Mouse (Mus musculus) lung, embryonic 16.5 days (tissue): ENCODE data around the gene AW822073. TPM values are rescaled to one million over a fixed set of nuclear protein-coding genes. Genes with fewer than 3 reads are reported as not detected.
"Not testable (repeated sequence)": the region's sequence is repeated elsewhere in the genome, so short reads cannot be mapped to it uniquely, and the experiment has no call there.

Experiments used
- ATAC-seq: fragments of 200-750 bp; cut with Nextera tagmentation; 2 replicates; pipeline ENCODE4 v1.8.0; 2017; ENCODE audit warnings: low read depth, mild to moderate bottlenecking, moderate library complexity
- H3K27ac ChIP-seq: fragments of 300-500 bp; sonication (generic); 2 replicates; pipeline ENCODE4 v1.5.1; 2014; ENCODE audit warnings: mild to moderate bottlenecking, control low read depth, low read length
- H3K27me3 ChIP-seq: fragments of 300-500 bp; sonication (generic); 2 replicates; pipeline ENCODE4 v1.6.1; 2014; ENCODE audit warnings: low read depth, low read length, mixed read lengths; ENCODE audit not compliant: control insufficient read depth, insufficient read depth
- H3K36me3 ChIP-seq: fragments of 300-500 bp; sonication (generic); 2 replicates; pipeline ENCODE4 v1.6.1; 2014; ENCODE audit warnings: low read length; ENCODE audit not compliant: control insufficient read depth, insufficient read depth
- H3K4me1 ChIP-seq: fragments of 300-500 bp; sonication (generic); replicated peaks from 2 replicates; pipeline ENCODE4 v1.6.1; 2014; ENCODE audit warnings: low read length, mixed read lengths; ENCODE audit not compliant: control insufficient read depth, insufficient read depth
- H3K4me2 ChIP-seq: fragments of 300-500 bp; sonication (generic); 2 replicates; pipeline ENCODE4 v1.6.1; 2014; ENCODE audit warnings: low read depth, low read length, control low read depth
- H3K4me3 ChIP-seq: fragments of 300-500 bp; sonication (generic); 2 replicates; pipeline ENCODE4 v1.5.1; 2014; ENCODE audit warnings: mild to moderate bottlenecking, low read length, control low read depth
- H3K9ac ChIP-seq: fragments of 300-500 bp; sonication (generic); 2 replicates; pipeline ENCODE4 v1.6.1; 2014; ENCODE audit warnings: low read length, control low read depth
- H3K9me3 ChIP-seq: fragments of 300-500 bp; sonication (generic); 2 replicates; pipeline ENCODE4 v1.6.1; 2016; ENCODE audit warnings: low read length; ENCODE audit not compliant: control insufficient read depth
- WGBS: fragments of 180-500 bp; shearing (Covaris S2); extraction: QIAGEN DNeasy Blood & Tissue Kit; methylation state at CpG from one replicate; pipeline ENCODE4 v1.1.7; 2014; 5-methylcytosine and 5-hydroxymethylcytosine counted together
- polyA plus RNA-seq: library from polyadenylated mRNA; unstranded; fragments of >200 nt; fragmentation: Nextera tagmentation; extraction: Ambion mirVana; gene quantifications from 2 replicates; pipeline ENCODE4 v1.2.1, GENCODE M21; 2015

The AW822073 gene
- polyA plus RNA-seq, 1 experiment from 2014 or later: not detected

DNA sequence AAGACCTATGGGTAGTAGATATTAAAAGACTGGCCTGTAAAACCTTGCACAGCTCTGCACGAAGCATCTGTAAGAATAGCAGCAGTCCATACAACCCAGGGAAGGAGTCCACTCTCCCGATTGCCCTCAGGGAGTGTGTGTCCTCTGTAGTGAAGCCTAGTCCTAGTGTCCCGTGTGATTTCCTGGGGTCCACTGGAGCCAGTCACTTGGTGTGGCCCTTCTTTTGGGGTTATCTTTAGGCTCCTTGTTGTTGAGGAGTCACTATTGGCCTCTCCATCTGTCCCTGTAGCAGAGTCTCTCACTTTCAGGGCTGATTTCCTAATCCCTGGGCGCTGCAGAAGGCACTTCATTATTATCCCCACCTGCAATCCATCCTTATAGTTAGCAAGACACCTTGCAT, 10.3 kb upstream of the AW822073 start:
- not testable (repeated sequence) for H3K27ac ChIP-seq, ATAC-seq, H3K27me3 ChIP-seq, H3K36me3 ChIP-seq, H3K4me1 ChIP-seq, H3K9ac ChIP-seq, H3K4me2 ChIP-seq, H3K4me3 ChIP-seq
- peaks cover 12% of the 10 kb centered on the region for H3K9me3 ChIP-seq
- 81% methylated on average over 4 of the region's 4 CpGs for WGBS

DNA sequence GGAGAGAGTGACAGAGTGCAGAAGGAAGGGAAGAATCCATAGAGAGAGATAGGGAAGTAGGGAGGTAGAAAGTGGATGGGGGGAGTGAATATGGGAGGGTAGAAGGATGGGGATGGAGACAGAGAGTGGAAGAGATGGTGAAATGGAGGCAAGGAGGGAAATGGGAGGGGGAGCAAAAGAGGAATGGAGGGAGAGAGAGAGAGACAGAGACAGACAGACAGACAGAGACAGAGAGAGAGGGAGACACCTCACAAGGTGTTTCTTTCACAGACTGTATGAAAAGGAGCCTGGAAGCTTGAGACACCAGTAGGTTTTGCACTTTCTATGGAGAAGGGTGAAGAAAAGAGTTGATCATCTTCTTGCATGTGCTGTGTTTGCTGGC, 9.0 kb upstream of the AW822073 start:
- H3K9ac ChIP-seq, H3K4me1 ChIP-seq, H3K4me2 ChIP-seq, ATAC-seq, H3K4me3 ChIP-seq, H3K27me3 ChIP-seq, H3K36me3 ChIP-seq, H3K27ac ChIP-seq: not testable (repeated sequence)
- peaks cover 12% of the 10 kb centered on the region for H3K9me3 ChIP-seq

- 76% methylated on average over 9 of the region's 10 CpGs for WGBS
- H3K4me1 ChIP-seq, H3K27ac ChIP-seq, H3K4me3 ChIP-seq, H3K9ac ChIP-seq, H3K36me3 ChIP-seq, H3K27me3 ChIP-seq, H3K4me2 ChIP-seq: not testable (repeated sequence)
- peak; percentile 47 for ATAC-seq
- peaks cover 12% of the 10 kb centered on the region for H3K9me3 ChIP-seq
Observed at GRCm38 (mm10) chr10:58233054-58233739, 8.5 kb upstream of the AW822073 start.

DNA sequence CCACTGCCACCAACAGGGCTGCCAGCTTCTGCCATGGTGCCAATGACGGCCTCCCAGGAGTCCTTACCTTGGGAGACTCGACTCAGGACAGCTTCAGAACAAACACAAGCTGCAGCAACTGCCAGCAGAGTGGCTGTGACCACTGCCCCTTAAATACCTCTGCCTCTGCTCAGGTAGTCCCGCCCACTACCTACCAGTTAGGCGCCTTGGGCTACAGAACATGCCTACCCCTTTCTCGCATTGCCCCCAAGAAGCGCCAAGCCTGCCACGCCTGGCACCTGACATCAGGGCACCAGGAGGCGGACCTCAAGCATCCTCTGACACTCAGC, 7.9 kb upstream of the AW822073 start, which contains the start of gene Duxf3:
Gene Duxf3 (minus strand): TSS at position 35 of the 329 bp plus-strand sequence.
- peak; percentile 50 for ATAC-seq

DNA sequence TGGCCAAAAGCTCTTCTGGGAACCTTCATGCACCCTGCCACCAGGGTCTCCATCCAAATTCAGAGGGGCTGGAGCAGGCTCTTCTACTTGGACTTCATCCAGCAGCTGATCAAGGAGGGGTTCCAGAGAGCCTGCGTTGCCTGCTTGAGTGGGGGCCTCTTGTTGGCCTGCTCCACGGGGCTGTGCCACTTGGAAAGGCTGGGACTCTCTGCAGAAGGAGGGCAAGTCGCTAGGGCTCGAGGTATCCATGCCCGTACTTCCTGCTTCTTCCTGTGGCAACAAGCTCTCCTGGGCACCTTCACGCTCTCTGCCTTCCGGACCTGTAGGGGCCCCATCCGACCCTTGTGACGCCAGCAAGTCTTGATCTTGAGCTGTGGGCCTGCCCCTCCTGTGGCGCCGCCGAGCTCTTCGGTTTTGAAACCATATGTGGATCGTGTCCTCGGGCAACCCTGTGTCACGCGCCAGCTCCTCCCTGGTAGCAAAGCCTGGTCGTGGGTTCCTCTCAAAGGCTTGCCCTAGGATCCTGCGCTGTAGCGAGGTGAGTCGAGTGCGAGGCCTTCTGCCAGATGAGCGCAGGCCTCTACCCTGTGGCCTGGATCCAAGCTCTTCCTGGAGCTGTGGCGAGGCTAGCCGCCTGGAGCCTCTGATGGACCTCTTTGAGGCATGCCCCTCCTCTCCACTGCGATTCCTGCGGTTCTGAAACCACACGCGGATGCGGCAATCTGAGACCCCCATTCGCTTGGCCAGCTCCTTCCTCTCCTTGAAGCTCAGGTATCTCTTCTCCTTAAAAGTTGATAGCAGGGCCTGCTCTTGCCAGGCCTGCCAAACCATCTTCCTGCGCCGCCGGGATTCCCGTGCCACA, 7.3 kb upstream of the AW822073 start:
- H3K9me3 ChIP-seq: peaks cover 12% of the 10 kb centered on the region
- H3K9ac ChIP-seq, H3K36me3 ChIP-seq, H3K27me3 ChIP-seq, H3K27ac ChIP-seq, H3K4me1 ChIP-seq, H3K4me2 ChIP-seq, H3K4me3 ChIP-seq: not testable (repeated sequence)
- peak; percentile 77 for ATAC-seq
- 86% methylated on average over 32 of the region's 35 CpGs for WGBS

More for the DNA sequence above, 7.9 kb upstream of the AW822073 start, which contains the start of gene Duxf3:
- H3K4me2 ChIP-seq, H3K9ac ChIP-seq, H3K4me1 ChIP-seq, H3K27me3 ChIP-seq, H3K4me3 ChIP-seq, H3K36me3 ChIP-seq, H3K27ac ChIP-seq: not testable (repeated sequence)
- peaks cover 12% of the 10 kb centered on the region for H3K9me3 ChIP-seq
- 82% methylated on average over 7 of the region's 8 CpGs for WGBS

- H3K9me3 ChIP-seq: peaks cover 12% of the 10 kb centered on the region
- 85% methylated on average over 5 of the region's 7 CpGs for WGBS
- not testable (repeated sequence) for H3K4me2 ChIP-seq, H3K4me1 ChIP-seq, H3K27me3 ChIP-seq, H3K9ac ChIP-seq, H3K27ac ChIP-seq, H3K36me3 ChIP-seq, H3K4me3 ChIP-seq
- peak; percentile 47 for ATAC-seq
Observed at GRCm38 (mm10) chr10:58231088-58231487, 6.4 kb upstream of the AW822073 start.

DNA sequence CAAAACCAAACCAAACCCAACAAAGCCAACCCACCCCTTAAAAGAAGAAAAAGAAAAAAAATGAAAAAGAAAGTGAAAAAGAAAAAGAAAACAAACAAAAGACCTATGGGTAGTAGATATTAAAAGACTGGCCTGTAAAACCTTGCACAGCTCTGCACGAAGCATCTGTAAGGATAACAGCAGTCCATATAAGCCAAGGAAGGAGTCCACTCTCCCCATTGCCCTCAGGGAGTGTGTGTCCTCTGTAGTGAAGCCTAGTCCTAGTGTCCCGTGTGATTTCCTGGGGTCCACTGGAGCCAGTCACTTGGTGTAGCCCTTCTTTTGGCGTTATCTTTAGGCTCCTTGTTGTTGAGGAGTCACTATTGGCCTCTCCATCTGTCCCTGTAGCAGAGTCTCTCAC, 5.3 kb upstream of the AW822073 start:
- H3K27ac ChIP-seq, H3K9ac ChIP-seq, H3K36me3 ChIP-seq, ATAC-seq, H3K4me2 ChIP-seq, H3K4me1 ChIP-seq, H3K4me3 ChIP-seq, H3K27me3 ChIP-seq: not testable (repeated sequence)
- 52% methylated on average over 3 of the region's 3 CpGs for whole genome bisulfite sequencing
- peaks cover 12% of the 10 kb centered on the region for H3K9me3 ChIP-seq

- H3K36me3 ChIP-seq, H3K4me3 ChIP-seq, H3K4me2 ChIP-seq, ATAC-seq, H3K9ac ChIP-seq, H3K4me1 ChIP-seq, H3K27me3 ChIP-seq, H3K9me3 ChIP-seq, H3K27ac ChIP-seq: not testable (repeated sequence)
- WGBS: 87% methylated on average over 2 of the region's 6 CpGs
Observed at GRCm38 (mm10) chr10:58227798-58228197, 3.1 kb upstream of the AW822073 start.

GRCm38 (mm10) chr10:58226357-58226756, 1.6 kb upstream of the AW822073 start:
- not testable (repeated sequence) for H3K9ac ChIP-seq, H3K4me2 ChIP-seq, ATAC-seq, H3K4me3 ChIP-seq, H3K27me3 ChIP-seq, H3K27ac ChIP-seq, H3K36me3 ChIP-seq, H3K9me3 ChIP-seq, H3K4me1 ChIP-seq
- WGBS: 83% methylated on average over 4 of the region's 4 CpGs
